Mouse (Mus musculus) heart, adult 9 months (tissue): ENCODE data around the gene Dusp10.

Experiments
- DNase-seq, 2 experiments: peaks; one replicate each; pipeline ENCODE4 v3.0.0; 2022; ENCODE audit warnings: low spot score in 2 of 2

Gene Dusp10

GRCm38 (mm10) chr1:184100927-184101749 lies 88.0 kb downstream of the Dusp10 start:
- no peak for DNase-seq

GRCm38 (mm10) chr1:184101750-184102046 lies 88.6 kb downstream of the Dusp10 start:
- no peak for DNase-seq

- DNase-seq = no peak
These were observed 93.7 kb downstream of the Dusp10 start for GRCm38 (mm10) chr1:184106832-184107231.

- DNase-seq = no peak
These were observed 94.3 kb downstream of the Dusp10 start for GRCm38 (mm10) chr1:184107448-184107847.

GRCm38 (mm10) chr1:184108254-184108653 lies 95.2 kb downstream of the Dusp10 start:
- DNase-seq = no peak

GRCm38 (mm10) chr1:184117586-184117985 lies 104.5 kb downstream of the Dusp10 start:
- DNase-seq = peak in 1 of 2 experiments; percentile 6

- no peak for DNase-seq
These were observed 104.9 kb downstream of the Dusp10 start for GRCm38 (mm10) chr1:184117991-184118390.

GRCm38 (mm10) chr1:184118586-184118985 lies 105.5 kb downstream of the Dusp10 start:
- no peak for DNase-seq
